Mouse (Mus musculus): Measurements from ENCODE around the gene Dcaf1. TPM values are rescaled to one million over a fixed set of nuclear protein-coding genes. Genes with fewer than 3 reads are reported as not detected.

Dcaf1 gene
- polyA plus RNA-seq, 2 experiments = 10.5 to 11.9 TPM

DNA sequence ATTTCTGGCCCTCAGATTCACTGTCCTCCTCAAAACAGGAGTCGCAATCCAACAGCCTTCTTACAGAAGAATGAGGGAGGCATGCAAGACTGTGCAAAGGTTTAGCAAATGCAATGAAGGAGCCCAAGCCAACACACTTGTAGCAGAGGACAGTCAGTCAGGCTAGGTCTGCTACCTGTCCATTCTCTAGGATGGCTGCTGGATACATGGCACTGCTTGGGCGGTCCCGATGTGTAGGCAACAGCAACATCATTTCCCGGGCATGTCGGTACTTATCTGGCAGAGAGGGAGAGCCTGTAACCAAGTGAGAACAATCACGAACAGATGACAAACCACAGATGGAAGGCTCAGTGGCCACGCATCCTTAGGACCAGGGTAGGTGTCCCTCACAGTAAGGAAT, 79.9 kb downstream of the Dcaf1 start:
- Histone ChIP-seq H3K4me1 (replicated peaks; ENCODE audit: control insufficient read depth in 2 of 2, insufficient read depth in 2 of 2, low read length in 1 of 2) (no peaks in the 10 kb centered on the region), H3K27ac (no peak overlapping the region), H3K36me3 (replicated peaks; ENCODE audit: control insufficient read depth, insufficient read depth, low read depth) (no peaks in the 10 kb centered on the region), H3K4me2 (ENCODE audit: low read depth) (no peak overlapping the region), H3K4me3 (ENCODE audit: insufficient read depth in 1 of 2, low read depth in 2 of 2, low read length in 2 of 2) (no peak overlapping the region), H3K9ac (replicated peaks) (no peak overlapping the region), H3K27me3 (ENCODE audit: control insufficient read depth, insufficient read depth, low read length) (no peaks in the 10 kb centered on the region), H3K9me3 (ENCODE audit: control insufficient read depth, low read length) (no peaks in the 10 kb centered on the region)
- no peak for DNase-seq (ENCODE audit: low read depth in 3 of 3, low spot score in 3 of 3)
- TF ChIP-seq EP300 (IDR thresholded peaks at IDR 0.05; ENCODE audit: low read depth) = no peak
- no peak for TF ChIP-seq CTCF (IDR thresholded peaks at IDR 0.05; ENCODE audit: low read depth)
- ATAC-seq (ENCODE audit: insufficient read depth) = no peak
- whole genome bisulfite sequencing (ENCODE audit: insufficient replicate concordance) = 67% methylated on average over 7 of the region's 7 CpGs

DNA sequence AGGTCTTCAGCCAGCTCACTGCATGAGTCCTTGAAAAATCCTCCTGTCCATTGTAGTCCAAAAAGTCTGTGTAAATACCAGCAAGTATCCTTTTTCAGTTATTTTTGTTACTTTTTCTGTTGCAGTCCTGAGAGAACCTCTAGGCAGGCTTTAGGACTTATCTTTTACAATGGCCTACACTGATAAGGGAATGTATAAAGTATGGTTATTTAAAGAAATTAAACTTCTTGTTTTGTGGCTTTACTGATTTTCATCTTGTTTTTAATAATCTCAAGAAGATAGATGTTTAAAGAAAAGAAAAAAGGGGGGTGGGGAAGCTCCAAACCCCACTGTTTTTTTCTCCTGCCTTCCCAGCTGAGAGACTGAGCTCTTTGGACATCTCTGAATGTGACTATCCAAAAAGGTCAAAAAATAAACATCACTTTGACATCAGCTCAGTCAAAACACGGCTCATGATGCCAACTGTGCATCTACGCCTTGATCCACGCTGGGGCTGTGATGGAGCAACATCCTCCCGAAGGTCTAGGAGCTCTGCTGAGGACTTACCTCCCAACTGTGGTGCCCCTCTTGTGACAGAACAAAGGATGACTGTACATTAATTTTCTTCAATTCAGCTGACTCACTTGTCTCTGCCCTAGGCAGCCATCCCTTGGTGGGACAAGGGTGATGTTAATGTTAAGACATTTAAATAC, 81.6 kb downstream of the Dcaf1 start:
- H3K27me3 ChIP-seq (ENCODE audit: control insufficient read depth, insufficient read depth, low read length) = no peaks in the 10 kb centered on the region
- H3K4me3 ChIP-seq (ENCODE audit: insufficient read depth in 1 of 2, low read depth in 2 of 2, low read length in 2 of 2) = no peak overlapping the region
- no peaks in the 10 kb centered on the region for H3K36me3 ChIP-seq (replicated peaks; ENCODE audit: control insufficient read depth, insufficient read depth, low read depth)
- ATAC-seq (ENCODE audit: insufficient read depth) (no peak), DNase-seq (ENCODE audit: low read depth in 3 of 3, low spot score in 3 of 3) (no peak)
- no peak overlapping the region for H3K9ac ChIP-seq (replicated peaks)
- H3K27ac ChIP-seq = no peak overlapping the region
- H3K9me3 ChIP-seq (ENCODE audit: control insufficient read depth, low read length) = no peaks in the 10 kb centered on the region
- 48% methylated on average over 4 of the region's 4 CpGs for WGBS (ENCODE audit: insufficient replicate concordance)
- TF ChIP-seq EP300 (IDR thresholded peaks at IDR 0.05; ENCODE audit: low read depth) = no peak
- TF ChIP-seq CTCF (IDR thresholded peaks at IDR 0.05; ENCODE audit: low read depth) = no peak
- no peak overlapping the region for H3K4me2 ChIP-seq (ENCODE audit: low read depth)
- no peaks in the 10 kb centered on the region for H3K4me1 ChIP-seq (replicated peaks; ENCODE audit: control insufficient read depth in 2 of 2, insufficient read depth in 2 of 2, low read length in 1 of 2)

DNA sequence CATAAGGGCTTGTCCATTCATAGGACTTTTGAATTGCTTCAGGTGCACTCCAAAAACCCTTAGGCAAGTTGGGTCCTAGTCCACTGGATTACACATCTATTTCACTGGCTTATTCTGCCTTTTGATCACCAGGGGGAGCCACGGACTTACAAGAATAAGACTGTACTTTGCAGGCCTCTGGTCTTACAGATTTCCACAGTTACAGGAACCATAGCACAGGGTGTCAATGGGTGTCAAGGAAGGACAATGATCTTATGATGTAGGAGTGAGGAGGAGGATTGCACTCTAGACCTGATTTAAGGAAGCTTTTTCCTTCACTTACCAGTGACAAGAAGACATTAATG, 82.1 kb downstream of the Dcaf1 start:
- DNase-seq (ENCODE audit: low read depth in 3 of 3, low spot score in 3 of 3) = peak in 1 of 3 experiments; percentile 41
- H3K4me2 ChIP-seq (ENCODE audit: low read depth) = no peak overlapping the region
- no peak overlapping the region for H3K9ac ChIP-seq (replicated peaks)
- 3% methylated on average over 1 of the region's 1 CpGs for WGBS (ENCODE audit: insufficient replicate concordance)
- no peak for ATAC-seq (ENCODE audit: insufficient read depth)
- H3K4me1 ChIP-seq (replicated peaks; ENCODE audit: control insufficient read depth in 2 of 2, insufficient read depth in 2 of 2, low read length in 1 of 2) = no peaks in the 10 kb centered on the region
- H3K36me3 ChIP-seq (replicated peaks; ENCODE audit: control insufficient read depth, insufficient read depth, low read depth) = no peaks in the 10 kb centered on the region
- no peaks in the 10 kb centered on the region for H3K9me3 ChIP-seq (ENCODE audit: control insufficient read depth, low read length)
- no peak overlapping the region for H3K27ac ChIP-seq
- H3K27me3 ChIP-seq (ENCODE audit: control insufficient read depth, insufficient read depth, low read length) = no peaks in the 10 kb centered on the region
- TF ChIP-seq CTCF (IDR thresholded peaks at IDR 0.05; ENCODE audit: low read depth) (peak; percentile 57), EP300 (IDR thresholded peaks at IDR 0.05; ENCODE audit: low read depth) (no peak)
- H3K4me3 ChIP-seq (ENCODE audit: insufficient read depth in 1 of 2, low read depth in 2 of 2, low read length in 2 of 2) = no peak overlapping the region

DNA sequence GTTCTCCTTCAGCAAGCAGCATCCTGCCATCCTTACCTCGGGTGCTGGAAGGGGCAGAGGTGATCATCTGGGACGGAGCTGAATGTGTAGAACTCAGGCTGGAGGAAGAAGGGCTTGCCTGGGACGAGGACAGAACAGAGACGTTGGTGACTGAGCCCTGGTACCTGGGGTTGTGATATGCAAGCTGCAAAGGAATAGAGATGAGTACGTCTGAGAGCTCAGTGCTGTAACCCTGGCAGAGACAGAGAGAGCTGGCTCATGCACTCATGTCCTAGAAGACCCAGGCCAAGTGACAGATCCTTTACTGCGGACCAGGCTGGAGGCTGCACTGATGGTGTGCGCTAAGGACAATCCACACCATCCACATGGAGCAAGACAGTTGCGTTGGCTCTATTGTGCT, 84.9 kb downstream of the Dcaf1 start:
- Histone ChIP-seq H3K36me3 (replicated peaks; ENCODE audit: control insufficient read depth, insufficient read depth, low read depth) (no peaks in the 10 kb centered on the region), H3K27ac (no peak overlapping the region), H3K9me3 (ENCODE audit: control insufficient read depth, low read length) (no peaks in the 10 kb centered on the region), H3K4me3 (ENCODE audit: insufficient read depth in 1 of 2, low read depth in 2 of 2, low read length in 2 of 2) (no peak overlapping the region), H3K9ac (replicated peaks) (no peak overlapping the region), H3K27me3 (ENCODE audit: control insufficient read depth, insufficient read depth, low read length) (no peaks in the 10 kb centered on the region), H3K4me1 (replicated peaks; ENCODE audit: control insufficient read depth in 2 of 2, insufficient read depth in 2 of 2, low read length in 1 of 2) (no peaks in the 10 kb centered on the region), H3K4me2 (ENCODE audit: low read depth) (no peak overlapping the region)
- TF ChIP-seq EP300 (IDR thresholded peaks at IDR 0.05; ENCODE audit: low read depth) (no peak), CTCF (IDR thresholded peaks at IDR 0.05; ENCODE audit: low read depth) (no peak)
- no peak for DNase-seq (ENCODE audit: low read depth in 3 of 3, low spot score in 3 of 3)
- 61% methylated on average over 8 of the region's 8 CpGs for WGBS (ENCODE audit: insufficient replicate concordance)
- ATAC-seq (ENCODE audit: insufficient read depth) = no peak

DNA sequence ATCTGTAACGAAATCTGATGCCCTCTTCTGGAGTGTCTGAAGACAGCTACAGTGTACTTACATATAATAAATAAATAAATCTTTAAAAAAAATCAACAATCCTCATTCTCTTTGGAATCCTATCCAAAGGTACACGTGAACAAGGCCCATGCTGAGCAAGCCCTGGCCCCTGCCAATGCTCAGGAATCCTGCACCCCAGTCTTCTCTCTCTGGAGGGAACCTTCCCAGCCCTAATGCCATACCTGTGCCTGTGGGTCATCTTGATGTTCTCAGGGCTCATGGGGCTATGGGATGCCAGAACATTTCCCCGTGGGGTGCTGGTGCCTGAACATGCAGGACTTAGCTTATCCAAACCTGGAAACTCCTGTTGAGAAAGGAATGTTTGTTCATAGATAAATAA, 86.5 kb downstream of the Dcaf1 start:
- TF ChIP-seq EP300 (IDR thresholded peaks at IDR 0.05; ENCODE audit: low read depth) (no peak), CTCF (IDR thresholded peaks at IDR 0.05; ENCODE audit: low read depth) (no peak)
- Histone ChIP-seq H3K27me3 (ENCODE audit: control insufficient read depth, insufficient read depth, low read length) (no peaks in the 10 kb centered on the region), H3K4me3 (ENCODE audit: insufficient read depth in 1 of 2, low read depth in 2 of 2, low read length in 2 of 2) (no peak overlapping the region), H3K27ac (no peak overlapping the region), H3K4me2 (ENCODE audit: low read depth) (no peak overlapping the region), H3K9ac (replicated peaks) (no peak overlapping the region), H3K4me1 (replicated peaks; ENCODE audit: control insufficient read depth in 2 of 2, insufficient read depth in 2 of 2, low read length in 1 of 2) (no peaks in the 10 kb centered on the region), H3K36me3 (replicated peaks; ENCODE audit: control insufficient read depth, insufficient read depth, low read depth) (no peaks in the 10 kb centered on the region), H3K9me3 (ENCODE audit: control insufficient read depth, low read length) (no peaks in the 10 kb centered on the region)
- DNase-seq (ENCODE audit: low read depth in 3 of 3, low spot score in 3 of 3) (no peak), ATAC-seq (ENCODE audit: insufficient read depth) (no peak)
- WGBS (ENCODE audit: insufficient replicate concordance) = 53% methylated on average over 3 of the region's 3 CpGs

Data from liver, embryonic 14.5 days (tissue).